Mouse (Mus musculus) lung, embryonic 14.5 days (tissue): ENCODE results near the gene Ccdc115. TPM values are rescaled to one million over a fixed set of nuclear protein-coding genes. Genes with fewer than 3 reads are reported as not detected.
A peak's percentile ranks its signal among the peaks of the same experiment; 100 is the strongest.

Experiments
- ATAC-seq: fragments of 200-750 bp; cut with Nextera tagmentation; 2 replicates; pipeline ENCODE4 v1.8.0; 2017; ENCODE audit warnings: mild to moderate bottlenecking, moderate TSS enrichment, moderate library complexity; ENCODE audit not compliant: insufficient read depth
- DNase-seq: peaks from one replicate; pipeline ENCODE4 v3.0.0-alpha.2; 2015
- H3K27ac ChIP-seq: fragments of 300-500 bp; sonication (generic); 2 replicates; pipeline ENCODE4 v1.5.1; 2014; ENCODE audit warnings: low read depth, mild to moderate bottlenecking, moderate library complexity
- H3K27me3 ChIP-seq: fragments of 300-500 bp; sonication (generic); 2 replicates; pipeline ENCODE4 v1.6.1; 2014; ENCODE audit warnings: low read length, control low read depth; ENCODE audit not compliant: insufficient read depth
- H3K36me3 ChIP-seq: fragments of 300-500 bp; sonication (generic); 2 replicates; pipeline ENCODE4 v1.6.1; 2014; ENCODE audit warnings: control low read depth; ENCODE audit not compliant: insufficient read depth
- H3K4me1 ChIP-seq: fragments of 300-500 bp; sonication (generic); 2 replicates; pipeline ENCODE4 v1.6.1; 2014; ENCODE audit warnings: antibody characterized with exemption, control low read depth; ENCODE audit not compliant: insufficient read depth
- H3K4me2 ChIP-seq: fragments of 300-500 bp; sonication (generic); 2 replicates; pipeline ENCODE4 v1.6.1; 2014; ENCODE audit warnings: mild to moderate bottlenecking
- H3K4me3 ChIP-seq: fragments of 300-500 bp; sonication (generic); 2 replicates; pipeline ENCODE4 v1.5.1; 2014; ENCODE audit warnings: low read depth, low read length
- H3K9ac ChIP-seq: fragments of 300-500 bp; sonication (generic); 2 replicates; pipeline ENCODE4 v1.6.1; 2014
- H3K9me3 ChIP-seq: fragments of 300-500 bp; sonication (generic); 2 replicates; pipeline ENCODE4 v1.6.1; 2016; ENCODE audit warnings: low read depth, low read length, control low read depth
- CTCF ChIP-seq: IDR thresholded peaks from 2 replicates; pipeline ENCODE4 v1.5.1; 2016; ENCODE audit warnings: antibody characterized with exemption, low read depth
- WGBS: fragments of 180-500 bp; shearing (Covaris S2); extraction: QIAGEN DNeasy Blood & Tissue Kit; methylation state at CpG from one replicate; pipeline ENCODE4 v1.1.7; 2014; 5-methylcytosine and 5-hydroxymethylcytosine counted together
- polyA plus RNA-seq: library from polyadenylated mRNA; unstranded; fragments of >200 nt; fragmentation: Nextera tagmentation; extraction: Ambion mirVana; gene quantifications from 2 replicates; pipeline ENCODE4 v1.2.1, GENCODE M21; 2014

Gene Ccdc115
- polyA plus RNA-seq, result 50.4 and 51.8 TPM in 2 replicates

GRCm38 (mm10) chr1:34439215-34439960, at the start of gene Ccdc115, which contains the start of gene Imp4:
Gene Ccdc115 (minus strand): TSS chr1:34439672.
Gene Imp4 (plus strand): TSS chr1:34439851.
- Histone ChIP-seq H3K4me1 (peaks cover 2% of the 10 kb centered on the region; the same call in 1 of the 2 replicates), H3K9ac (peak within 1 kb of the TSS; percentile 59), H3K9me3 (no peaks in the 10 kb centered on the region), H3K27ac (no peak within 1 kb of the TSS), H3K36me3 (peaks cover 31% of the 10 kb centered on the region), H3K4me3 (peak within 1 kb of the TSS; percentile 69), H3K4me2 (peak within 1 kb of the TSS; percentile 71), H3K27me3 (no peaks in the 10 kb centered on the region)
- ATAC-seq, result peak; percentile 97
- WGBS, result under 1% methylated on average over 48 of the region's 48 CpGs
- TF ChIP-seq CTCF, result no peak
- peak; percentile 99 for DNase-seq

- no peaks in the 10 kb centered on the region for H3K9me3 ChIP-seq
- no peaks in the 10 kb centered on the region for H3K36me3 ChIP-seq
- peak; percentile 23; the same call in 1 of the 2 replicates for TF ChIP-seq CTCF
- no peak overlapping the region for H3K4me2 ChIP-seq
- H3K27ac ChIP-seq, result no peak overlapping the region
- DNase-seq (no peak), ATAC-seq (no peak)
- peaks cover 4% of the 10 kb centered on the region; the same call in 1 of the 2 replicates for H3K27me3 ChIP-seq
- WGBS, result 91% methylated on average over 3 of the region's 3 CpGs
- H3K4me1 ChIP-seq, result no peaks in the 10 kb centered on the region; the same call in 1 of the 2 replicates
- no peak overlapping the region for H3K4me3 ChIP-seq
- no peak overlapping the region for H3K9ac ChIP-seq
Observed at GRCm38 (mm10) chr1:34487383-34487782, 47.9 kb upstream of the Ccdc115 start.

GRCm38 (mm10) chr1:34485461-34486188, 46.2 kb upstream of the Ccdc115 start:
- WGBS, result 7% methylated on average over 25 of the region's 25 CpGs
- Histone ChIP-seq H3K4me3 (peak overlapping the region; percentile 27), H3K4me1 (no peaks in the 10 kb centered on the region; the same call in 1 of the 2 replicates), H3K4me2 (peak overlapping the region; percentile 59), H3K9ac (peak overlapping the region; percentile 20; the same call in 1 of the 2 replicates), H3K36me3 (no peaks in the 10 kb centered on the region), H3K9me3 (no peaks in the 10 kb centered on the region), H3K27me3 (peaks cover 4% of the 10 kb centered on the region; the same call in 1 of the 2 replicates), H3K27ac (no peak overlapping the region)
- TF ChIP-seq CTCF, result peak; percentile 77
- 0 out of 2 replicates have a peak, but pooled peaks have one; percentile 11 for ATAC-seq
- DNase-seq, result peak; percentile 77

DNA sequence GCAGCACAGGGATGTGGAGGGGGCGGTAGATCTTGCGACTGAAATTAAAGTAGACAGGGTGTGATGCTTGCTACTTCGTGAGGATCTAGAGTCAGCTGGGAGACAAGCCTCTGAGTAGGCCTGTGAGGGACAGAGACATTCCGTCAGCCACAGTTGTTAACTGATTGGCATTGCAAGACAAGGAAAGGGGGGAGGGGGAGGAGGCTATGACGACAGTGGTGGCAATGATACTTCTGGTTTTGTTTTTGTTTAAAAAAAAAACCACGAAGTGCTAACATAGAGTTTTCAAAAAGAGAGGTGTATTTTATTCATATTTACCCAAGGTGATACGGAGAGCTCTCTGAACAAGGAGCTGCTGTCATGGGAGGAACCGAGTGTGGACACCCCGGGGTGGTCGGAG, 45.0 kb upstream of the Ccdc115 start:
- H3K9me3 ChIP-seq, result no peaks in the 10 kb centered on the region
- no peak overlapping the region for H3K4me3 ChIP-seq
- H3K27ac ChIP-seq, result no peak overlapping the region
- H3K36me3 ChIP-seq, result no peaks in the 10 kb centered on the region
- H3K4me2 ChIP-seq, result no peak overlapping the region
- no peak overlapping the region for H3K9ac ChIP-seq
- peaks cover 4% of the 10 kb centered on the region; the same call in 1 of the 2 replicates for H3K27me3 ChIP-seq
- DNase-seq (peak; percentile 9), ATAC-seq (no peak)
- no peaks in the 10 kb centered on the region; the same call in 1 of the 2 replicates for H3K4me1 ChIP-seq
- WGBS, result 59% methylated on average over 10 of the region's 10 CpGs
- no peak for TF ChIP-seq CTCF

DNA sequence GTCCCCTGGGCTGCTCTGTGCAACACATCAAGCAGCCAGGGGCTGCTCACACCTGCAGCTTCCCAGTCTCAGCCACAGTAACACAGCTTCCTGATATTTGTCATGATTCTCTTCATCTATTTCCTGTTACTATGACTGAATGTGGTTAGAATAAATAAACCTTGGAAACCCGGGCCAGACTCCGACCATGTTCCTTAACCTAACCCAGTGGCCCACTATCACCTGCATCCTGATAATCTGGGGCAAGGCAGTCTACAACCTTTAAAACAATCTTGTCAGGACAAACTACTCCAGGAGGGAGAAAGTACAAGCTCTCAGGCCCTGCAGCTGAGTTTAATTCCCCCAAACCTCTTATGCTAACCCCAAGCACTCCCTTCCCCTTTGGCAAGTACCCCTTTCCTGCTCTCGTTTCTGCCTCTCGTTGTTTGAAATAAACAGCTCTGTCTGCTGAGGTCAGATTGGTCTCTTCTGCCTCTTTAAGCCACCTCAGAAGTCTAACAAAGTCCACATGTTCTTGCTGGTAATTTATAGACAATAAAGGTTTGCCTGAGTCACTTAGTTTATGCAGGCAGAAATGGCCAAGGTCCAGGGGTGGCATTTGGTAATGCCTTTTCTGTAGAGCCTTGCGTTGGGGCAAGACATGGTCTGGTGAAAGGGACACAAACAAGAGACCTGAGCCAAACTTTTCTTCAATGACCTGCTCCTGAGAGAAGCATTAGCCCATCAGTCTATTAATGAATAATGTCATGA, 42.6 kb upstream of the Ccdc115 start:
- no peaks in the 10 kb centered on the region for H3K9me3 ChIP-seq
- TF ChIP-seq CTCF, result no peak
- WGBS, result 41% methylated on average over 5 of the region's 5 CpGs
- no peak overlapping the region for H3K4me3 ChIP-seq
- H3K4me2 ChIP-seq, result no peak overlapping the region
- no peak for DNase-seq
- ATAC-seq, result no peak
- H3K27me3 ChIP-seq, result peaks cover 4% of the 10 kb centered on the region; the same call in 1 of the 2 replicates
- no peak overlapping the region for H3K9ac ChIP-seq
- H3K4me1 ChIP-seq, result no peaks in the 10 kb centered on the region; the same call in 1 of the 2 replicates
- no peaks in the 10 kb centered on the region for H3K36me3 ChIP-seq
- H3K27ac ChIP-seq, result no peak overlapping the region

DNA sequence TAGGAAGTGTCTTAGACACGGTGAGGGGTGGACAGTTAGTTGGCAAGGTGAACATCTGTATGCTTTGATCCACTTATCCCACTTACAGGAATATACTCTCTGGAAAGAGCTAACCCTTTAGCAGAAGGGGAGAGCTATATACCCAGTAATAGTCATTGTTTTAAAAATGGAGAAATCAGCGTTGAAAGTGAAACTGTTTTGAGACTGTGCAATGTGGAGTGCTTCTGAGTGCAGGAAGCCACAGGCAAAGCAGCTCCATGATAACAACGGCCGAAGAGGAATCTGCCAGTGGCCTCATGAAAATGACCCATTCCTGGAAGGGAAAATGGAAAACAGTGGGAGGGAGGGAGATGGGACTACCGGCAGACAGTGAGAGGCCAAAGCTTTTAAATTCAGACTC, 41.3 kb upstream of the Ccdc115 start:
- Histone ChIP-seq H3K9ac (no peak overlapping the region), H3K4me3 (no peak overlapping the region), H3K4me1 (no peaks in the 10 kb centered on the region; the same call in 1 of the 2 replicates), H3K9me3 (no peaks in the 10 kb centered on the region), H3K36me3 (no peaks in the 10 kb centered on the region), H3K27ac (no peak overlapping the region), H3K27me3 (peaks cover 4% of the 10 kb centered on the region; the same call in 1 of the 2 replicates), H3K4me2 (no peak overlapping the region)
- TF ChIP-seq CTCF, result no peak
- WGBS, result 56% methylated on average over 5 of the region's 5 CpGs
- no peak for ATAC-seq
- DNase-seq, result no peak
